Mouse (Mus musculus) forebrain, embryonic 11.5 days (tissue): ENCODE measurements around the gene Slc17a8. TPM values are rescaled to one million over a fixed set of nuclear protein-coding genes. Genes with fewer than 3 reads are reported as not detected.

Experiments used
- ATAC-seq: fragments of 200-750 bp; cut with Nextera tagmentation; replicated peaks from 2 replicates; pipeline ENCODE4 v1.8.0; 2017; ENCODE audit warnings: moderate TSS enrichment; ENCODE audit not compliant: low FRiP score
- DNase-seq: peaks from one replicate; pipeline ENCODE4 v3.0.0-alpha.2; 2017; ENCODE audit warnings: low spot score
- H3K27ac ChIP-seq: fragments of 300-500 bp; sonication (generic); 2 replicates; pipeline ENCODE4 v1.5.1; 2014; ENCODE audit warnings: low read depth, low read length
- H3K27me3 ChIP-seq: fragments of 300-500 bp; sonication (generic); 2 replicates; pipeline ENCODE4 v1.6.1; 2014; ENCODE audit warnings: mild to moderate bottlenecking, low read length, mixed read lengths; ENCODE audit not compliant: control insufficient read depth, insufficient read depth
- H3K36me3 ChIP-seq: fragments of 300-500 bp; sonication (generic); 2 replicates; pipeline ENCODE4 v1.6.1; 2014; ENCODE audit warnings: mild to moderate bottlenecking, low read length, moderate library complexity, mixed read lengths; ENCODE audit not compliant: control insufficient read depth, insufficient read depth
- H3K4me1 ChIP-seq: fragments of 300-500 bp; sonication (generic); replicated peaks from 2 replicates; pipeline ENCODE4 v1.6.1; 2014; ENCODE audit warnings: low read length, mixed read lengths; ENCODE audit not compliant: control insufficient read depth, insufficient read depth
- H3K4me2 ChIP-seq: fragments of 300-500 bp; sonication (generic); 2 replicates; pipeline ENCODE4 v1.6.1; 2014; ENCODE audit warnings: low read depth, mild to moderate bottlenecking, low read length, moderate library complexity, mixed read lengths; ENCODE audit not compliant: severe bottlenecking
- H3K4me3 ChIP-seq: fragments of 300-500 bp; sonication (generic); 2 replicates; pipeline ENCODE4 v1.5.1; 2014; ENCODE audit warnings: low read depth, low read length
- H3K9ac ChIP-seq: fragments of 300-500 bp; sonication (generic); 2 replicates; pipeline ENCODE4 v1.6.1; 2014; ENCODE audit warnings: low read length
- H3K9me3 ChIP-seq: fragments of 300-500 bp; sonication (generic); 2 replicates; pipeline ENCODE4 v1.6.1; 2016; ENCODE audit warnings: low read length, mixed read lengths; ENCODE audit not compliant: control insufficient read depth
- WGBS: fragments of 180-500 bp; shearing (Covaris S2); extraction: QIAGEN DNeasy Blood & Tissue Kit; methylation state at CpG from one replicate; pipeline ENCODE4 v1.1.7; 2014; 5-methylcytosine and 5-hydroxymethylcytosine counted together
- polyA plus RNA-seq: library from polyadenylated mRNA; unstranded; fragments of >200 nt; fragmentation: Nextera tagmentation; extraction: Ambion mirVana; gene quantifications from 2 replicates; pipeline ENCODE4 v1.2.1, GENCODE M21; 2014

Gene Slc17a8
- polyA plus RNA-seq, 1 experiment from 2014 or later: 0.28 TPM

- no peak for ATAC-seq
- peaks cover 8% of the 10 kb centered on the region; the same call in 1 of the 2 replicates for H3K36me3 ChIP-seq
- WGBS: 91% methylated on average over 3 of the region's 3 CpGs
- H3K4me3 ChIP-seq: no peak overlapping the region
- H3K4me2 ChIP-seq: no peak overlapping the region
- no peak overlapping the region for H3K27ac ChIP-seq
- DNase-seq: no peak
- no peaks in the 10 kb centered on the region for H3K4me1 ChIP-seq
- H3K9ac ChIP-seq: no peak overlapping the region
- no peaks in the 10 kb centered on the region for H3K27me3 ChIP-seq
- no peaks in the 10 kb centered on the region for H3K9me3 ChIP-seq
Observed at GRCm38 (mm10) chr10:89637001-89637400, 15.9 kb upstream of the Slc17a8 start.

DNA sequence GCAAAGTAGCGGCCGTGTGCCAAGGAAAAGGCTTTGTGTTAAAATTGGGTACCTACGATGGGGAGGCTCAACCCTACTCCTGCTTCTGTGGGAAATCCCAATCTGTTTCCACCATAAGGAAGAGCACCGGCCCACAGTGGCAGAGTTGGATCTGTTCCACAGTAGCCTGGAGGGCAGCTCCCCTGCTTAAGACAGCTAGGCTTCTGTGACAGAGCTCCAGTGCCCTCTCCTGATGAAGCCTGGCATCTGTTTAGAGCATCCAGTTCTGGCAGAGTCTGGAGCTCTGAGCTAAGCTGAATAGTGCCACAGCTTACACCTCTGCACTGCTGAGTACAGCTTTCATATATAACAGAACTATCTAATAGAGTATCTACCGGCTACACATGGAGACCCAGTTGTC is 14.0 kb upstream of the Slc17a8 start:
- WGBS: 90% methylated on average over 5 of the region's 5 CpGs
- no peaks in the 10 kb centered on the region for H3K9me3 ChIP-seq
- no peaks in the 10 kb centered on the region for H3K4me1 ChIP-seq
- DNase-seq (no peak), ATAC-seq (no peak)
- H3K4me2 ChIP-seq: no peak overlapping the region
- H3K27me3 ChIP-seq: no peaks in the 10 kb centered on the region
- no peak overlapping the region for H3K9ac ChIP-seq
- no peak overlapping the region for H3K4me3 ChIP-seq
- no peaks in the 10 kb centered on the region; the same call in 1 of the 2 replicates for H3K36me3 ChIP-seq
- no peak overlapping the region for H3K27ac ChIP-seq

DNA sequence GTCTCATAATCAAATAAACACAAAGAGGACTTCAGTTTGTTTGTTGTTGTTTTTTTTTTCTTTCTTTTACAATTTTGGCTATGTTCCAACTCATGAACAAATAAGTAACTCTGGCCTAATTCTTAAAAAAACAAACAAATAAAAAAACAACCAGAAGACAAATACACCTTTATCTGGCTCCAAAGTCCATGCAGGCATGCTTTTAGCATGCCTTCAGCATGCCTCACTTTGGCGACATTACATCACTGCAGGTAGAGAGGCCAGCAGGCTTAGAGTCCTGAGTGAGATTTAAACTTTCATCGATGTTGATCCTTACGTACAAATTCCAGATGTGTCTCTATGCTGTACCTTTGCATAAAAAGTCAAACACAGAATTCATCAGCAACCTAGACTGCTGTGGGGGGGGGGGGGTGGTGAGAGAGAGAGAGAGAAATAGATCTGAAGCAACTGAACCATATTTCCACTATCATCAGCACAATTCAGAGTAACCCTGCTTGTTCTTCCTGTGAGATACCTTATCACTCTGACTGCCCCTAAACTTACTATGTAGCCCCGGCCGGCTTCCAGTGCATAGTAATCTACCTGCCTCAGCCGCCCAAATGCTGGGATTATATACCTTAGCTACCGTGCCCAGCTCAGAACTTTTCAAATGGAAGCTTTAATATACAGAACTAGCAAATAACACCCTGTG is 12.8 kb upstream of the Slc17a8 start:
- 91% methylated on average over 7 of the region's 7 CpGs for WGBS
- ATAC-seq: no peak

GRCm38 (mm10) chr10:89633121-89633520 is 12.1 kb upstream of the Slc17a8 start:
- Histone ChIP-seq H3K4me2 (no peak overlapping the region), H3K36me3 (no peaks in the 10 kb centered on the region), H3K9me3 (no peaks in the 10 kb centered on the region), H3K4me3 (no peak overlapping the region), H3K27me3 (no peaks in the 10 kb centered on the region; the same call in 1 of the 2 replicates), H3K27ac (no peak overlapping the region), H3K4me1 (no peaks in the 10 kb centered on the region), H3K9ac (no peak overlapping the region)
- DNase-seq: no peak
- no peak for ATAC-seq
- 94% methylated on average over 4 of the region's 4 CpGs for WGBS

More for the DNA sequence above, 12.8 kb upstream of the Slc17a8 start:
- Histone ChIP-seq H3K9me3 (no peaks in the 10 kb centered on the region), H3K4me3 (no peak overlapping the region), H3K9ac (no peak overlapping the region), H3K36me3 (no peaks in the 10 kb centered on the region; the same call in 1 of the 2 replicates), H3K27ac (no peak overlapping the region), H3K27me3 (no peaks in the 10 kb centered on the region; the same call in 1 of the 2 replicates), H3K4me1 (no peaks in the 10 kb centered on the region), H3K4me2 (no peak overlapping the region)
- no peak for DNase-seq

GRCm38 (mm10) chr10:89631831-89632230 is 10.8 kb upstream of the Slc17a8 start:
- DNase-seq: no peak
- Histone ChIP-seq H3K9ac (no peak overlapping the region), H3K9me3 (no peaks in the 10 kb centered on the region), H3K36me3 (no peaks in the 10 kb centered on the region), H3K4me2 (no peak overlapping the region), H3K27me3 (no peaks in the 10 kb centered on the region; the same call in 1 of the 2 replicates), H3K27ac (no peak overlapping the region), H3K4me3 (no peak overlapping the region), H3K4me1 (no peaks in the 10 kb centered on the region)
- ATAC-seq: no peak
- WGBS: 85% methylated on average over 5 of the region's 5 CpGs

- ATAC-seq (0 out of 2 replicates have a peak, but pooled peaks have one; percentile 24), DNase-seq (no peak)
- Histone ChIP-seq H3K9me3 (no peaks in the 10 kb centered on the region), H3K4me2 (no peak overlapping the region), H3K9ac (no peak overlapping the region), H3K4me3 (no peak overlapping the region), H3K27me3 (no peaks in the 10 kb centered on the region; the same call in 1 of the 2 replicates), H3K27ac (no peak overlapping the region), H3K36me3 (no peaks in the 10 kb centered on the region), H3K4me1 (no peaks in the 10 kb centered on the region)
- WGBS: 91% methylated on average over 1 of the region's 1 CpGs
Observed at GRCm38 (mm10) chr10:89630564-89630963, 9.5 kb upstream of the Slc17a8 start.

DNA sequence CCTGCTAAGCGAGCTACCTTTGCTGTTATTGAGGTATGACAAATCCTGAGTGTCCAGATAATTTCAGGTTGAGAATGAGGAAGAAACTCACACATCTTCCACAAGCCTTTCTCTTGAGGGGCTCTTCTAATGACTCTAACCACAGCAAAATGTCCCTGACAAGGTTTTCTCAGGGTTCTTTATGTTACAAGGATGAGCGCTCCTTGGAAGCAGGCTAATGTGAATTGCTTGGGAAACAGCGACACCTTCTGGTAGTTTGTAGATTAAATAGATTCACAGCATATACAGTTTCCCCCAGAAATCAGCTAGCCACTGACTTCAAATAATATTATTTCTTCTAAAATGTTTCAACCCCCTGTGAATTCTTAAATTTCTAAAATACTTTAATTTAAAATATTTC is 9.0 kb upstream of the Slc17a8 start:
- H3K4me1 ChIP-seq: no peaks in the 10 kb centered on the region
- 30% methylated on average over 3 of the region's 3 CpGs for WGBS
- no peak overlapping the region for H3K27ac ChIP-seq
- no peak for DNase-seq
- no peak overlapping the region for H3K4me3 ChIP-seq
- ATAC-seq: peak; percentile 49
- no peak overlapping the region for H3K4me2 ChIP-seq
- H3K9ac ChIP-seq: no peak overlapping the region
- H3K9me3 ChIP-seq: no peaks in the 10 kb centered on the region
- H3K27me3 ChIP-seq: no peaks in the 10 kb centered on the region; the same call in 1 of the 2 replicates
- no peaks in the 10 kb centered on the region for H3K36me3 ChIP-seq

- no peak overlapping the region for H3K4me3 ChIP-seq
- H3K4me2 ChIP-seq: no peak overlapping the region
- no peaks in the 10 kb centered on the region for H3K9me3 ChIP-seq
- no peaks in the 10 kb centered on the region for H3K4me1 ChIP-seq
- 88% methylated on average over 2 of the region's 2 CpGs for WGBS
- no peak for DNase-seq
- no peaks in the 10 kb centered on the region for H3K36me3 ChIP-seq
- no peaks in the 10 kb centered on the region; the same call in 1 of the 2 replicates for H3K27me3 ChIP-seq
- H3K9ac ChIP-seq: no peak overlapping the region
- no peak for ATAC-seq
- no peak overlapping the region for H3K27ac ChIP-seq
Observed at GRCm38 (mm10) chr10:89626714-89627113, 5.7 kb upstream of the Slc17a8 start.

DNA sequence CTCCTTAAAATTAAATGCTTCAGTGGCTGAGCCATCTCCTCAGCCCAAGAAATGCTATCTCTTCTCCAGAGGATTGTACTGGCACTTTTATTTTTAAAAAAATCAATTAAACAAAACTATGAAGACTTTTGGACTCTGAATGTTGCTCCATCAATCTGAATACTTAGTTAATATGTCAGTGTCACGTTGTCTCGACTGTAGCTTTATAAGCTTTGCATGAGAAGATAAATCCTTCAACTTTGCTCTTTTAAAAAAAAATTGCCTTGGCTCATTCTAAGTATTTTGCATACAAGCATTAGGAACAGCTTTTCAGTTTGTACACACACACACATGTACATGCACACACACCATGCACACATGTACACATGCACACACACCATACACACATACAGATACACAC is 3.1 kb upstream of the Slc17a8 start:
- H3K36me3 ChIP-seq: no peaks in the 10 kb centered on the region

More for the DNA sequence above, 3.1 kb upstream of the Slc17a8 start:
- H3K4me2 ChIP-seq: no peak overlapping the region
- H3K9me3 ChIP-seq: no peaks in the 10 kb centered on the region
- no peak for ATAC-seq
- no peak overlapping the region for H3K9ac ChIP-seq
- DNase-seq: no peak
- no peaks in the 10 kb centered on the region for H3K27me3 ChIP-seq
- 93% methylated on average over 2 of the region's 2 CpGs for WGBS
- H3K4me3 ChIP-seq: no peak overlapping the region
- H3K4me1 ChIP-seq: no peaks in the 10 kb centered on the region
- no peak overlapping the region for H3K27ac ChIP-seq
